Mouse (Mus musculus) megakaryocyte, embryonic 14.5 days (primary cell): ENCODE results near the gene Asb16.

Source experiments
- FLI1 ChIP-seq: IDR thresholded peaks from 2 replicates; pipeline ENCODE4 v1.6.1; 2012; ENCODE audit warnings: low read length, inconsistent platforms, mixed read lengths
- GATA1 ChIP-seq: IDR thresholded peaks from 3 replicates; pipeline ENCODE4 v1.6.1; 2012; ENCODE audit warnings: mixed read lengths, low read length, inconsistent platforms, borderline replicate concordance

DNA sequence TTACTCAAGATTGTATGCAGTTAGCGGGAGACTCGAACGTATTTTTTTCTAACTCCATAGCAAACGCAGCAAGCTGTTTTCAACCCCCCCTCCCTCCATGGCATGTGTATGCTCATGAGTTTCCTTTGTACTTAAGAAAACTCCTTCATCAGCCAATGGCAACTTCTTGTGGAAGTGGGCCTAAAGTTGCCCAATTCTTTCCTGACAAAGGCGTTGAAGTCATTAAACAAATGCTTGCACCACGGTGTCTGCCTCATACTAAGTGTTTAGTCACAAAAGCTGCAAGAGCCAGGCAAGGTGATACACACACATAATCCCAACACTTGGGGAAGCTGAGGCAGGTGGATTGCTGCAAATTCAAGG lies 22.3 kb upstream of the Asb16 start:
- TF ChIP-seq GATA1 (no peak), FLI1 (no peak)
